Mouse (Mus musculus): ENCODE data around the gene Tnfsf13. TPM values are rescaled to one million over a fixed set of nuclear protein-coding genes. Genes with fewer than 3 reads are reported as not detected.

Gene Tnfsf13
- polyA plus RNA-seq, 1 experiment from 2014 or later = 1.2 TPM

GRCm38 (mm10) chr11:69697396-69697795 lies 11.8 kb upstream of the Tnfsf13 start:
- ATAC-seq (ENCODE audit: low read depth) = no peak

GRCm38 (mm10) chr11:69695361-69696181 lies 10.0 kb upstream of the Tnfsf13 start, which contains the start of the genes Tnfsf12 and Tnfsfm13:
Gene Tnfsf12, minus strand, starts transcription at chr11:69695849.
Gene Tnfsfm13, minus strand, starts transcription at chr11:69696098.
- Histone ChIP-seq H3K4me3 (ENCODE audit: low read length) (peak within 1 kb of the TSS; percentile 67), H3K4me1 (replicated peaks; ENCODE audit: control insufficient read depth, insufficient read depth, low read length) (peaks cover 12% of the 10 kb centered on the region; the same call in 1 of the 2 replicates), H3K9me3 (ENCODE audit: control insufficient read depth, low read length) (no peaks in the 10 kb centered on the region), H3K27me3 (ENCODE audit: control insufficient read depth, insufficient read depth, low read depth, low read length) (no peaks in the 10 kb centered on the region), H3K9ac (ENCODE audit: low read length) (peak within 1 kb of the TSS; percentile 92), H3K4me2 (ENCODE audit: low read depth, low read length) (peak within 1 kb of the TSS; percentile 95), H3K36me3 (ENCODE audit: control insufficient read depth, insufficient read depth, low read length) (no peaks in the 10 kb centered on the region), H3K27ac (ENCODE audit: low read length) (peak within 1 kb of the TSS; percentile 89)
- WGBS = under 1% methylated on average over 38 of the region's 41 CpGs
- peak; percentile 89 for ATAC-seq (ENCODE audit: low read depth)

More at GRCm38 (mm10) chr11:69697396-69697795, 11.8 kb upstream of the Tnfsf13 start:
- Histone ChIP-seq H3K36me3 (ENCODE audit: control insufficient read depth, insufficient read depth, low read length) (no peaks in the 10 kb centered on the region), H3K9ac (ENCODE audit: low read length) (no peak overlapping the region), H3K4me2 (ENCODE audit: low read depth, low read length) (no peak overlapping the region), H3K9me3 (ENCODE audit: control insufficient read depth, low read length) (no peaks in the 10 kb centered on the region), H3K4me1 (replicated peaks; ENCODE audit: control insufficient read depth, insufficient read depth, low read length) (peaks cover 12% of the 10 kb centered on the region; the same call in 1 of the 2 replicates), H3K27me3 (ENCODE audit: control insufficient read depth, insufficient read depth, low read depth, low read length) (no peaks in the 10 kb centered on the region), H3K4me3 (ENCODE audit: low read length) (no peak overlapping the region), H3K27ac (ENCODE audit: low read length) (no peak overlapping the region)
- WGBS = 90% methylated on average over 3 of the region's 3 CpGs

GRCm38 (mm10) chr11:69695046-69695360 lies 9.4 kb upstream of the Tnfsf13 start:
- Histone ChIP-seq H3K9me3 (ENCODE audit: control insufficient read depth, low read length) (no peaks in the 10 kb centered on the region), H3K27me3 (ENCODE audit: control insufficient read depth, insufficient read depth, low read depth, low read length) (no peaks in the 10 kb centered on the region), H3K9ac (ENCODE audit: low read length) (peak overlapping the region; percentile 92), H3K4me3 (ENCODE audit: low read length) (peak overlapping the region; percentile 67), H3K4me1 (replicated peaks; ENCODE audit: control insufficient read depth, insufficient read depth, low read length) (peaks cover 12% of the 10 kb centered on the region; the same call in 1 of the 2 replicates), H3K36me3 (ENCODE audit: control insufficient read depth, insufficient read depth, low read length) (no peaks in the 10 kb centered on the region), H3K4me2 (ENCODE audit: low read depth, low read length) (peak overlapping the region; percentile 95), H3K27ac (ENCODE audit: low read length) (peak overlapping the region; percentile 89)
- ATAC-seq (ENCODE audit: low read depth) = peak; percentile 29
- WGBS = 21% methylated on average over 6 of the region's 6 CpGs

DNA sequence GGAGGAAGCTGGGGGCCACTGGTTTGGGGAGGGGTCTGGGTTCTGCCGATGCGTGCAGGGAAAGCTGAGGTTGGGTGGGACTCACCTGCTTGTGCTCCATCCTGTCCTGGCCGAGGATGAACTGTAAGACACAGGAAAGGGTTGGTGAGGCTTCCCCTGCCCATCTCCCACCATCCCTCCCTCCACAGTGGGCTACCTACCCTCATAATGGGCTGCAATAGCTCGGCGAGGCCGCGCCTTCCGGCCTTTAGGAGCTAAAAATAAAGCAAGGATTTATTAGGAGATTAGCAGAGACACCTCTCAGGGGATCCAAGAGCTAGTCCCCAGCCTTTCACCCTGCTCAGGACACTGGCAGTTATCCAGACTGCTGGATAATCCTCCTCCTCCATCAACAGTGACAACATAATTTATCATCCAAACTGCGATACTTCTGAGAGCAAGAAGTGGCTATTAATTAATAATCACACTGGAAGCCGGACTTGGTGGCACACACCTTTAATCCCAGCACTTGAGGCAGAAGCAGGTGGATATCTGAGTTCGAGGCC lies 7.9 kb upstream of the Tnfsf13 start:
- Histone ChIP-seq H3K4me1 (replicated peaks; ENCODE audit: control insufficient read depth, insufficient read depth, low read length) (peaks cover 12% of the 10 kb centered on the region; the same call in 1 of the 2 replicates), H3K36me3 (ENCODE audit: control insufficient read depth, insufficient read depth, low read length) (no peaks in the 10 kb centered on the region), H3K27me3 (ENCODE audit: control insufficient read depth, insufficient read depth, low read depth, low read length) (no peaks in the 10 kb centered on the region), H3K4me2 (ENCODE audit: low read depth, low read length) (no peak overlapping the region), H3K9me3 (ENCODE audit: control insufficient read depth, low read length) (no peaks in the 10 kb centered on the region), H3K27ac (ENCODE audit: low read length) (no peak overlapping the region), H3K9ac (ENCODE audit: low read length) (no peak overlapping the region), H3K4me3 (ENCODE audit: low read length) (no peak overlapping the region)
- no peak for ATAC-seq (ENCODE audit: low read depth)
- 55% methylated on average over 11 of the region's 11 CpGs for WGBS

DNA sequence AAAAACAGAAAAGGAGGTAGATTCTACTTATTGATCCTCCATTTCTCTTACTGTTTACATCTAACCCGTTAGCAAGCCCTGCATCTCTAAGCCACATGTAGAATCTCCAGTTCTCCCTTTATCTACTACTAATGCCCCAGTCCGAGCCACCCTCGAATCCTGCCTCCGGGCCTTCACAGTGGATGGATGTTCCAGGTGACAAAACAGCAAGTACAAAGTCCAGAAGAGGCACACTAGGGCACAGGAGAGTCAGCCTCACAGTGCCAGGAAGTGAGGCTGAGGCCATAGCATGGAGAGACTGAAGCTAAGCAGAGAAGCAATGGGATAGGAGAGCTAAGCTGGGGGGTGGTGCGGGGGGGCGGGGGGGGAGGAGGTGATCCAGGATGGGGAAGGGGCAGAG lies 7.3 kb upstream of the Tnfsf13 start:
- WGBS = 71% methylated on average over 6 of the region's 6 CpGs
- no peak overlapping the region for H3K4me3 ChIP-seq (ENCODE audit: low read length)
- H3K27me3 ChIP-seq (ENCODE audit: control insufficient read depth, insufficient read depth, low read depth, low read length) = no peaks in the 10 kb centered on the region
- ATAC-seq (ENCODE audit: low read depth) = no peak
- no peak overlapping the region for H3K4me2 ChIP-seq (ENCODE audit: low read depth, low read length)
- peaks cover 12% of the 10 kb centered on the region; the same call in 1 of the 2 replicates for H3K4me1 ChIP-seq (replicated peaks; ENCODE audit: control insufficient read depth, insufficient read depth, low read length)
- no peak overlapping the region for H3K27ac ChIP-seq (ENCODE audit: low read length)
- no peaks in the 10 kb centered on the region for H3K36me3 ChIP-seq (ENCODE audit: control insufficient read depth, insufficient read depth, low read length)
- no peak overlapping the region for H3K9ac ChIP-seq (ENCODE audit: low read length)
- no peaks in the 10 kb centered on the region for H3K9me3 ChIP-seq (ENCODE audit: control insufficient read depth, low read length)

DNA sequence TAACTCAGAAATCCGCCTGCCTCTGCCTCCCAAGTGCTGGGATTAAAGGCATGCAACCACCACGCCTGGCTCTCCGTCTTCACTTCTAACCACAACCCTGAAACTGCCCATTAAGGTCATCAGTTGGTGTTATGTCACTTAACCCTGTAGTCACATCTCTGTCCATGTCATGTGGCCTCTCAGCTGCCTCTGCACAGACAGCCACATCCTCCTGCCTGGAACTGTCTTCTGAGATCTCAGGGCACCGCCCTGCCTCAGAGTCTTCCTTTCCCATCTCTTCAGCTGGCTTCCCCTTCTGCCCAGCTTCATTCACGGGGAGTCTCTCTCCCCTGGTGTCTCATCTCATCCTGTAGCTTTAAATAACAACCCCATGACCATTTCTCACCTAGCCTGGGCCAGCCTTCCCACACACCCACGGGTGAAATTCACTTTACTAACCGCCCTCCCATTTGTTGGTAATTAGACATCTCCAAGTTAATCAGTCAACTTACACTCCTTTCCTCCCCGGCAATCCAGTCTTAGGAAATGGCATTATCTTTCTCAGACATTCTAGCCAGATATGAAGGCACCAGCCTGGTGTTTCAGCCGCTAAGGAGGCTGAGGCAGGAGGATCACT lies 6.7 kb upstream of the Tnfsf13 start:
- H3K9me3 ChIP-seq (ENCODE audit: control insufficient read depth, low read length) = no peaks in the 10 kb centered on the region
- H3K9ac ChIP-seq (ENCODE audit: low read length) = no peak overlapping the region
- no peak overlapping the region for H3K4me3 ChIP-seq (ENCODE audit: low read length)
- no peaks in the 10 kb centered on the region for H3K27me3 ChIP-seq (ENCODE audit: control insufficient read depth, insufficient read depth, low read depth, low read length)
- WGBS = 64% methylated on average over 9 of the region's 9 CpGs
- H3K4me2 ChIP-seq (ENCODE audit: low read depth, low read length) = no peak overlapping the region
- H3K4me1 ChIP-seq (replicated peaks; ENCODE audit: control insufficient read depth, insufficient read depth, low read length) = peaks cover 12% of the 10 kb centered on the region; the same call in 1 of the 2 replicates
- H3K27ac ChIP-seq (ENCODE audit: low read length) = no peak overlapping the region
- no peaks in the 10 kb centered on the region for H3K36me3 ChIP-seq (ENCODE audit: control insufficient read depth, insufficient read depth, low read length)
- ATAC-seq (ENCODE audit: low read depth) = no peak

- H3K9me3 ChIP-seq (ENCODE audit: control insufficient read depth, low read length) = no peaks in the 10 kb centered on the region
- H3K27ac ChIP-seq (ENCODE audit: low read length) = no peak overlapping the region
- H3K4me2 ChIP-seq (ENCODE audit: low read depth, low read length) = no peak overlapping the region
- H3K9ac ChIP-seq (ENCODE audit: low read length) = no peak overlapping the region
- H3K27me3 ChIP-seq (ENCODE audit: control insufficient read depth, insufficient read depth, low read depth, low read length) = no peaks in the 10 kb centered on the region
- ATAC-seq (ENCODE audit: low read depth) = no peak
- H3K36me3 ChIP-seq (ENCODE audit: control insufficient read depth, insufficient read depth, low read length) = no peaks in the 10 kb centered on the region
- H3K4me3 ChIP-seq (ENCODE audit: low read length) = no peak overlapping the region
- peaks cover 22% of the 10 kb centered on the region for H3K4me1 ChIP-seq (replicated peaks; ENCODE audit: control insufficient read depth, insufficient read depth, low read length)
- 84% methylated on average over 1 of the region's 1 CpGs for WGBS
Observed at GRCm38 (mm10) chr11:69689891-69690290, 4.3 kb upstream of the Tnfsf13 start.

DNA sequence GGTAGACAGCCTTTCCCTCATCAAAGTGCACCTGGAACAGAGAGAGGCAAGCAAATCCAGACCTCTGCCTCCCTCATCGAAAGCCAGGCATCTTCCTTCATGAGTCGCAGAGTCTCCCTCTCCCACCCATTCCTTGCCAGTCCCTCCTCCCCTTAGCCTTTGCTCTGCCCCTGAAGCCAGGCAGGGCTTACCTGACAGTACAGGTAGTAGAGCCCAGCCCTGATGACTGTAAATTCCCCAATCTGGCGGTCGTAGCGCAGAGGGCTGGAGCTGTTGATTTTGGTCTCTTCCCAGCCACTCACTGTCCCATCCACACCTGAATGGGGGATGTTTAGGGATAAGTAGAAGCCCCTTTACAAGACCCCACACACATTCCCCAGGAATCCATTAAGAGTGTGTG lies 1.5 kb upstream of the Tnfsf13 start:
- WGBS = 58% methylated on average over 5 of the region's 5 CpGs
- H3K27ac ChIP-seq (ENCODE audit: low read length) = peak overlapping the region; percentile 95; the same call in 1 of the 2 replicates
- H3K27me3 ChIP-seq (ENCODE audit: control insufficient read depth, insufficient read depth, low read depth, low read length) = no peaks in the 10 kb centered on the region
- peak overlapping the region; percentile 50 for H3K9ac ChIP-seq (ENCODE audit: low read length)
- H3K9me3 ChIP-seq (ENCODE audit: control insufficient read depth, low read length) = no peaks in the 10 kb centered on the region
- ATAC-seq (ENCODE audit: low read depth) = no peak
- no peak overlapping the region for H3K4me3 ChIP-seq (ENCODE audit: low read length)
- peaks cover 33% of the 10 kb centered on the region for H3K4me1 ChIP-seq (replicated peaks; ENCODE audit: control insufficient read depth, insufficient read depth, low read length)
- no peak overlapping the region for H3K4me2 ChIP-seq (ENCODE audit: low read depth, low read length)
- no peaks in the 10 kb centered on the region for H3K36me3 ChIP-seq (ENCODE audit: control insufficient read depth, insufficient read depth, low read length)

GRCm38 (mm10) chr11:69686377-69686776 lies 793 bp upstream of the Tnfsf13 start:
- H3K9ac ChIP-seq (ENCODE audit: low read length) = peak overlapping the region; percentile 50
- H3K4me2 ChIP-seq (ENCODE audit: low read depth, low read length) = peak overlapping the region; percentile 24
- WGBS = 4% methylated on average over 4 of the region's 4 CpGs
- no peaks in the 10 kb centered on the region for H3K9me3 ChIP-seq (ENCODE audit: control insufficient read depth, low read length)
- 0 out of 2 replicates have a peak overlapping the region, but pooled peaks have one; percentile 2 for H3K4me3 ChIP-seq (ENCODE audit: low read length)
- no peaks in the 10 kb centered on the region for H3K36me3 ChIP-seq (ENCODE audit: control insufficient read depth, insufficient read depth, low read length)
- H3K27me3 ChIP-seq (ENCODE audit: control insufficient read depth, insufficient read depth, low read depth, low read length) = no peaks in the 10 kb centered on the region
- peak overlapping the region; percentile 95 for H3K27ac ChIP-seq (ENCODE audit: low read length)
- H3K4me1 ChIP-seq (replicated peaks; ENCODE audit: control insufficient read depth, insufficient read depth, low read length) = peaks cover 33% of the 10 kb centered on the region
- ATAC-seq (ENCODE audit: low read depth) = 0 out of 2 replicates have a peak, but pooled peaks have one; percentile 18

All from lung, embryonic 16.5 days (tissue).